Mouse (Mus musculus) forebrain, postnatal 0 days (tissue): ENCODE results near the gene Olfr414. TPM values are rescaled to one million over a fixed set of nuclear protein-coding genes. Genes with fewer than 3 reads are reported as not detected.
A peak's percentile ranks its signal among the peaks of the same experiment; 100 is the strongest.

Source experiments
- ATAC-seq: fragments of 200-750 bp; cut with Nextera tagmentation; 2 replicates; pipeline ENCODE4 v1.8.0; 2017; ENCODE audit warnings: mild to moderate bottlenecking, moderate library complexity
- DNase-seq: peaks from one replicate; pipeline ENCODE4 v3.0.0-alpha.2; 2015
- H3K27ac ChIP-seq: fragments of 300-500 bp; sonication (generic); 2 replicates; pipeline ENCODE4 v1.5.1; 2014; ENCODE audit warnings: low read depth, mild to moderate bottlenecking, antibody characterized with exemption, low read length, moderate library complexity, mixed read lengths
- H3K27me3 ChIP-seq: fragments of 300-500 bp; sonication (generic); 2 replicates; pipeline ENCODE4 v1.6.1; 2014; ENCODE audit warnings: mild to moderate bottlenecking, low read length, mixed read lengths; ENCODE audit not compliant: insufficient read depth
- H3K36me3 ChIP-seq: fragments of 300-500 bp; sonication (generic); 2 replicates; pipeline ENCODE4 v1.6.1; 2014; ENCODE audit warnings: mild to moderate bottlenecking, moderate library complexity; ENCODE audit not compliant: insufficient read depth
- H3K4me1 ChIP-seq: fragments of 300-500 bp; sonication (generic); 2 replicates; pipeline ENCODE4 v1.6.1; 2014; ENCODE audit warnings: antibody characterized with exemption; ENCODE audit not compliant: insufficient read depth
- H3K4me2 ChIP-seq: fragments of 300-500 bp; sonication (generic); 2 replicates; pipeline ENCODE4 v1.6.1; 2014; ENCODE audit warnings: low read depth, mild to moderate bottlenecking, moderate library complexity
- H3K4me3 ChIP-seq: fragments of 300-500 bp; sonication (generic); 2 replicates; pipeline ENCODE4 v1.5.1; 2014; ENCODE audit warnings: low read depth, low read length, mixed read lengths
- H3K9ac ChIP-seq: fragments of 300-500 bp; sonication (generic); 2 replicates; pipeline ENCODE4 v1.6.1; 2014; ENCODE audit warnings: mild to moderate bottlenecking
- H3K9me3 ChIP-seq: fragments of 300-500 bp; sonication (generic); 2 replicates; pipeline ENCODE4 v1.6.1; 2016; ENCODE audit warnings: low read length
- CTCF ChIP-seq: sonication (generic); IDR thresholded peaks from 2 replicates; pipeline ENCODE4 v1.5.1; 2016; ENCODE audit warnings: antibody characterized with exemption, control low read depth, low read depth
- WGBS: fragments of 180-500 bp; shearing (Covaris S2); extraction: QIAGEN DNeasy Blood & Tissue Kit; methylation state at CpG from one replicate; pipeline ENCODE4 v1.1.7; 2014; 5-methylcytosine and 5-hydroxymethylcytosine counted together
- polyA plus RNA-seq: library from polyadenylated mRNA; unstranded; fragments of >200 nt; fragmentation: Nextera tagmentation; extraction: Ambion mirVana; gene quantifications from 2 replicates; pipeline ENCODE4 v1.2.1, GENCODE M21; 2015
- total RNA-seq: library from RNA; depleted of rRNA; stranded (reverse); fragments of >200 nt; gene quantifications from 2 replicates; pipeline ENCODE4 v1.2.3, GENCODE M21; 2014; rRNA removed

The Olfr414 gene
- total and polyA plus RNA-seq, 2 experiments from 2014 or later, result not detected

- TF ChIP-seq CTCF, result no peak
- 74% methylated on average over 1 of the region's 1 CpGs for WGBS
- H3K4me1 ChIP-seq, result no peaks in the 10 kb centered on the region
- no peak for ATAC-seq
- no peaks in the 10 kb centered on the region for H3K9me3 ChIP-seq
- no peak within 1 kb of the TSS for H3K4me2 ChIP-seq
- no peak for DNase-seq
- no peak within 1 kb of the TSS for H3K4me3 ChIP-seq
- no peak within 1 kb of the TSS for H3K9ac ChIP-seq
- H3K27ac ChIP-seq, result no peak within 1 kb of the TSS
- H3K36me3 ChIP-seq, result no peaks in the 10 kb centered on the region
- no peaks in the 10 kb centered on the region for H3K27me3 ChIP-seq
Observed at GRCm38 (mm10) chr1:174441782-174442181, 17.9 kb downstream of the Olfr414 start, which contains the start of gene Olfr220. Olfr220 (plus strand) TSS chr1:174442082.

- Histone ChIP-seq H3K9ac (no peak overlapping the region), H3K9me3 (no peaks in the 10 kb centered on the region), H3K4me3 (no peak overlapping the region), H3K27me3 (no peaks in the 10 kb centered on the region), H3K4me2 (no peak overlapping the region), H3K4me1 (no peaks in the 10 kb centered on the region), H3K36me3 (no peaks in the 10 kb centered on the region), H3K27ac (no peak overlapping the region)
- WGBS, result 87% methylated on average over 2 of the region's 2 CpGs
- ATAC-seq, result no peak
- no peak for DNase-seq
- no peak for TF ChIP-seq CTCF
Observed at GRCm38 (mm10) chr1:174455100-174455499, 31.2 kb downstream of the Olfr414 start.

- 85% methylated on average over 3 of the region's 3 CpGs for WGBS
- no peak overlapping the region for H3K4me2 ChIP-seq
Observed at GRCm38 (mm10) chr1:174465385-174465784, 41.5 kb downstream of the Olfr414 start.

DNA sequence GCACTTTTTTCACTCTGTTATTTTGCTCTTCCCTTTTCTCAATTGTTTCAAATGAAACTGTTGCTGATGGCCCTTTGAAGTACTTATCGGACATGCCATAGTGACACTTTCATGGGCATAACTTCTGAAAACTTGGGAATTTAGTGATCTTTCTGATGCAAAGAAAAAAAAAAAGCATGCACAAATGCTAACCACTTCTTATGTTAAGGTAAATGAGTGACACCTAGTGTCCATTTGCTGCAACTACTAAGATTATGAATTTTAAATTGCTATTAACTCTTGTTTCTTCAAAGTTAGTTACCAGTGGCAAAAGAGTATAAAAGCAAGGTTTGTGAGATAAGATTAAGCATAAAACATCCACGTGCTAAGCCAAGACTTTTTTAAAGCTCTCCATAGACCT, 42.4 kb downstream of the Olfr414 start:
- 27% methylated on average over 2 of the region's 2 CpGs for WGBS
- DNase-seq (peak; percentile 66), ATAC-seq (no peak)
- Histone ChIP-seq H3K36me3 (no peaks in the 10 kb centered on the region), H3K27ac (no peak overlapping the region), H3K4me1 (no peaks in the 10 kb centered on the region), H3K4me2 (no peak overlapping the region), H3K9me3 (no peaks in the 10 kb centered on the region), H3K4me3 (no peak overlapping the region), H3K9ac (no peak overlapping the region), H3K27me3 (no peaks in the 10 kb centered on the region)
- peak; percentile 78 for TF ChIP-seq CTCF

More at GRCm38 (mm10) chr1:174465385-174465784, 41.5 kb downstream of the Olfr414 start:
- no peak for ATAC-seq
- Histone ChIP-seq H3K9ac (no peak overlapping the region), H3K4me1 (no peaks in the 10 kb centered on the region), H3K36me3 (no peaks in the 10 kb centered on the region), H3K4me3 (no peak overlapping the region), H3K27me3 (no peaks in the 10 kb centered on the region), H3K27ac (no peak overlapping the region), H3K9me3 (no peaks in the 10 kb centered on the region)
- no peak for TF ChIP-seq CTCF
- no peak for DNase-seq

DNA sequence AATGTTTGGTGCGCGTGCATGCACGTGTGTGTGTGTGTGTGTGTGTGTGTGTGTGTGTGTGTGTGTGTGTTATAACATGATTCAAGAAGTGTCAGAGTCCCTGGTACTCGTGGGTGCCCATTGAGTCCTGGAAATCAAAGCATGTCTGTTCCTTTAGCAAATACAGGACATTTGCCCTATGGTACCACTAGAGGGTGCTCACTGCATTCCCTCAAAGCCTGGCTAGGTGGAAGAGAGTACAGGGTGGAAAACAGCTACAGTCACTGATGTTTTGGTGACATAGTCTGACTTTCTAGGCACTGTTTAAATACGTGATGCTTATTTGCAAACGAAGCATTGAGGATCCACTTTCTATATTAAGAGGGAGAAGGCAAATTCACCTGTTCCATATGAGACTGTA, 45.9 kb downstream of the Olfr414 start:
- Histone ChIP-seq H3K27me3 (no peaks in the 10 kb centered on the region), H3K36me3 (no peaks in the 10 kb centered on the region), H3K27ac (no peak overlapping the region), H3K9ac (no peak overlapping the region), H3K9me3 (no peaks in the 10 kb centered on the region), H3K4me3 (no peak overlapping the region), H3K4me2 (no peak overlapping the region), H3K4me1 (no peaks in the 10 kb centered on the region)
- DNase-seq (peak; percentile 82), ATAC-seq (peak; percentile 90)
- 5% methylated on average over 6 of the region's 6 CpGs for WGBS
- peak; percentile 99 for TF ChIP-seq CTCF

DNA sequence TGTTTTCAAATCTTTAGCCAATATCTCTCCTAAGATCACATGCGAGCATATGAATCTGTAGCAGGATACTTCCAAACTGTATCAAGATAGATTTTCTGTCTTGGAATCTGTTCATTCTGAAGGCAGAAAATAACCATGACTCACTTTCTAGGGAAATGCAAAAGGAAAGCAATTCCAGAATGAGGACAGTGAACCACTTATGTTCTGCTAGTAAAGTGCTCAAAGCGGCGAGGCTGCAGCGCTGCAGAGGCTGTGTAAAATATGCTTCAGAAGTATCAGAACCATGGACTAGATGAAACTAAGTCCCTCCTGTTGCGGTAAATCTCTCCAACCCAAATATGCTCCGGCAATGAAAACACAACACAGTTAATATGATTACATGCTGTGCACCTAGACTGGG, 58.7 kb downstream of the Olfr414 start:
- no peak for TF ChIP-seq CTCF
- no peaks in the 10 kb centered on the region for H3K4me1 ChIP-seq
- no peak overlapping the region for H3K27ac ChIP-seq
- H3K9me3 ChIP-seq, result no peaks in the 10 kb centered on the region
- WGBS, result 92% methylated on average over 6 of the region's 6 CpGs
- ATAC-seq, result no peak
- no peaks in the 10 kb centered on the region for H3K27me3 ChIP-seq
- no peak overlapping the region for H3K4me3 ChIP-seq
- DNase-seq, result no peak
- H3K4me2 ChIP-seq, result no peak overlapping the region
- H3K9ac ChIP-seq, result no peak overlapping the region
- no peaks in the 10 kb centered on the region for H3K36me3 ChIP-seq

Other genes starting within 250 kb of the Olfr414 start
- gene Olfr419, start 172.0 kb upstream of the Olfr414 start, total RNA-seq, result not detected in 2 replicates
- gene Olfr419, start 172.0 kb upstream of the Olfr414 start, polyA plus RNA-seq, result not detected in 2 replicates
- gene Mptx1, start 93.5 kb upstream of the Olfr414 start, total RNA-seq, result not detected in 2 replicates
- not detected in 2 replicates for gene Mptx1, start 93.5 kb upstream of the Olfr414 start, polyA plus RNA-seq
- not detected in 2 replicates for gene Olfr417, start 58.9 kb upstream of the Olfr414 start, total RNA-seq
- gene Olfr417, start 58.9 kb upstream of the Olfr414 start, polyA plus RNA-seq, result not detected in 2 replicates
- not detected in 2 replicates for gene Olfr248, start 33.0 kb upstream of the Olfr414 start, total RNA-seq
- gene Olfr248, start 33.0 kb upstream of the Olfr414 start, polyA plus RNA-seq, result not detected in 2 replicates
- not detected in 2 replicates for gene Olfr220, start 18.0 kb downstream of the Olfr414 start, total RNA-seq
- gene Olfr220, start 18.0 kb downstream of the Olfr414 start, polyA plus RNA-seq, result not detected in 2 replicates
- gene Fmn2, start 77.8 kb downstream of the Olfr414 start, total RNA-seq, result 13.9 and 21.3 TPM in 2 replicates
- 4.3 and 5.9 TPM in 2 replicates for gene Fmn2, start 77.8 kb downstream of the Olfr414 start, polyA plus RNA-seq